Mouse (Mus musculus) lung, adult 2 months (tissue): ENCODE data around the gene Dnmbp. TPM values are rescaled to one million over a fixed set of nuclear protein-coding genes. Genes with fewer than 3 reads are reported as not detected.

Experiments used
- DNase-seq: peaks from one replicate; pipeline ENCODE4 v3.0.0; 2022
- H3K4me1 ChIP-seq: fragments of 200-500 bp; 2 replicates; pipeline ENCODE4 v1.6.1; 2011; ENCODE audit warnings: low read length; ENCODE audit not compliant: control insufficient read depth, insufficient read depth
- H3K4me3 ChIP-seq: fragments of 200-500 bp; replicated peaks from 2 replicates; pipeline ENCODE3; 2011; ENCODE audit warnings: low read depth, mild to moderate bottlenecking, control low read depth, low read length; ENCODE audit errors: extremely low read depth
- CTCF ChIP-seq: fragments of 200-500 bp; IDR thresholded peaks from 2 replicates; pipeline ENCODE4 v1.5.1; 2011; ENCODE audit warnings: mild to moderate bottlenecking, low read length, control low read depth; ENCODE audit not compliant: insufficient read depth
- POLR2A ChIP-seq: fragments of 200-500 bp; IDR thresholded peaks from 2 replicates; pipeline ENCODE4 v1.6.1; 2011; ENCODE audit warnings: low read depth, mild to moderate bottlenecking, control low read depth, low read length, borderline replicate concordance; ENCODE audit errors: extremely low read depth
- WGBS: fragments of 180-500 bp; shearing (Covaris S2); methylation state at CpG from one replicate; pipeline ENCODE4 v1.1.7; 2018; 5-methylcytosine and 5-hydroxymethylcytosine counted together
- polyA plus RNA-seq: library from polyadenylated mRNA; depleted of rRNA; stranded (reverse); fragments of >200 nt; gene quantifications from 2 replicates; pipeline ENCODE4 v1.2.3, GENCODE M21; 2012

Gene Dnmbp
- polyA plus RNA-seq, 1 experiment = 18.6 TPM

- Histone ChIP-seq H3K4me3 (no peak overlapping the region), H3K4me1 (no peaks in the 10 kb centered on the region)
- 76% methylated on average over 12 of the region's 12 CpGs for WGBS
- no peak for DNase-seq
- TF ChIP-seq POLR2A (no peak), CTCF (no peak)
Observed at GRCm38 (mm10) chr19:43902887-43903286, 37.1 kb downstream of the Dnmbp start.

- no peak for TF ChIP-seq POLR2A
- no peak for TF ChIP-seq CTCF
- no peak overlapping the region for H3K4me3 ChIP-seq
- DNase-seq = no peak
- H3K4me1 ChIP-seq = no peaks in the 10 kb centered on the region
- WGBS = 92% methylated on average over 9 of the region's 9 CpGs
Observed at GRCm38 (mm10) chr19:43900690-43901089, 39.3 kb downstream of the Dnmbp start.

- 59% methylated on average over 10 of the region's 10 CpGs for WGBS
- DNase-seq = no peak
- Histone ChIP-seq H3K4me1 (no peaks in the 10 kb centered on the region), H3K4me3 (no peak overlapping the region)
- no peak for TF ChIP-seq CTCF
- TF ChIP-seq POLR2A = no peak
Observed at GRCm38 (mm10) chr19:43898547-43898946, 41.4 kb downstream of the Dnmbp start.

- H3K4me3 ChIP-seq = no peak overlapping the region
Observed at GRCm38 (mm10) chr19:43896441-43896840, 43.5 kb downstream of the Dnmbp start.

GRCm38 (mm10) chr19:43895951-43896350 is 44.0 kb downstream of the Dnmbp start:
- DNase-seq = no peak
- no peak for TF ChIP-seq CTCF
- H3K4me1 ChIP-seq = no peaks in the 10 kb centered on the region
- no peak overlapping the region for H3K4me3 ChIP-seq
- WGBS = 92% methylated on average over 5 of the region's 5 CpGs

More at GRCm38 (mm10) chr19:43896441-43896840, 43.5 kb downstream of the Dnmbp start:
- no peak for DNase-seq
- TF ChIP-seq CTCF = no peak
- no peak for TF ChIP-seq POLR2A
- no peaks in the 10 kb centered on the region for H3K4me1 ChIP-seq
- 78% methylated on average over 14 of the region's 14 CpGs for WGBS

- no peaks in the 10 kb centered on the region for H3K4me1 ChIP-seq
- no peak for TF ChIP-seq POLR2A
- no peak for TF ChIP-seq CTCF
- DNase-seq = no peak
- H3K4me3 ChIP-seq = no peak overlapping the region
- WGBS = 38% methylated on average over 9 of the region's 9 CpGs
Observed at GRCm38 (mm10) chr19:43894821-43895220, 45.2 kb downstream of the Dnmbp start.

- no peak for DNase-seq
- H3K4me1 ChIP-seq = no peaks in the 10 kb centered on the region
- H3K4me3 ChIP-seq = no peak overlapping the region
- TF ChIP-seq POLR2A = no peak
- TF ChIP-seq CTCF = no peak
- 53% methylated on average over 7 of the region's 7 CpGs for WGBS
Observed at GRCm38 (mm10) chr19:43894070-43894469, 45.9 kb downstream of the Dnmbp start.

- Histone ChIP-seq H3K4me1 (peaks cover 7% of the 10 kb centered on the region), H3K4me3 (no peak overlapping the region)
- TF ChIP-seq POLR2A = no peak
- TF ChIP-seq CTCF = no peak
- DNase-seq = no peak
- 58% methylated on average over 5 of the region's 5 CpGs for WGBS
Observed at GRCm38 (mm10) chr19:43890487-43890886, 49.5 kb downstream of the Dnmbp start.

- no peak for TF ChIP-seq CTCF
- TF ChIP-seq POLR2A = no peak
- no peak for DNase-seq
- no peak overlapping the region for H3K4me3 ChIP-seq
- WGBS = 77% methylated on average over 2 of the region's 2 CpGs
- peaks cover 13% of the 10 kb centered on the region for H3K4me1 ChIP-seq
Observed at GRCm38 (mm10) chr19:43887725-43888124, 52.3 kb downstream of the Dnmbp start.

GRCm38 (mm10) chr19:43887242-43887641 is 52.7 kb downstream of the Dnmbp start:
- DNase-seq = no peak
- H3K4me3 ChIP-seq = no peak overlapping the region
- 84% methylated on average over 5 of the region's 5 CpGs for WGBS
- TF ChIP-seq POLR2A = no peak
- TF ChIP-seq CTCF = no peak
- peaks cover 13% of the 10 kb centered on the region for H3K4me1 ChIP-seq

- Histone ChIP-seq H3K4me1 (peaks cover 13% of the 10 kb centered on the region), H3K4me3 (no peak overlapping the region)
- WGBS = 24% methylated on average over 12 of the region's 12 CpGs
- TF ChIP-seq CTCF (no peak), POLR2A (no peak)
- DNase-seq = no peak
Observed at GRCm38 (mm10) chr19:43886371-43887099, 53.5 kb downstream of the Dnmbp start.
